Mouse (Mus musculus) left cerebral cortex, postnatal 4 days (tissue): Measurements from ENCODE around the gene Cdipt. TPM values are rescaled to one million over a fixed set of nuclear protein-coding genes. Genes with fewer than 3 reads are reported as not detected.

Experiments used
- DNase-seq: peaks from one replicate; pipeline ENCODE4 v3.0.0-alpha.2; 2022
- intact Hi-C: fragments of 180-260 bp; cut with DNase I; formaldehyde crosslinking; loops from one replicate; pipeline ENCODE4 v1.15.1; 2025
- total RNA-seq, 2 experiments: library from RNA; stranded (reverse); gene quantifications; 2 replicates each; pipeline ENCODE4 v1.2.3; 2021

Gene Cdipt
- 100 to 1,000 TPM in 1 of 2 experiments, 10 to 100 TPM in 1; 92.7 to 104 TPM for total RNA-seq

GRCm38 (mm10) chr7:126975893-126975949 is at the start of gene Cdipt:
TSS of gene Cdipt (plus strand) at chr7:126975914.
- no peak for DNase-seq
- intact Hi-C loops = no loop called here

- intact Hi-C loops = no loop called here
Observed at GRCm38 (mm10) chr7:126926299-126926698, 49.4 kb upstream of the Cdipt start.

GRCm38 (mm10) chr7:126928384-126929037 is 47.2 kb upstream of the Cdipt start, which contains the start of gene Kctd13:
TSS of gene Kctd13 (plus strand) at chr7:126928879.
- peak; percentile 93 for DNase-seq
- intact Hi-C loops = no loop called here

More at GRCm38 (mm10) chr7:126926299-126926698, 49.4 kb upstream of the Cdipt start:
- DNase-seq = no peak

GRCm38 (mm10) chr7:126929046-126929445 is 46.7 kb upstream of the Cdipt start:
- intact Hi-C loops = no loop called here

GRCm38 (mm10) chr7:126932652-126933051 is 43.1 kb upstream of the Cdipt start:
- intact Hi-C loops = no loop called here
- DNase-seq = no peak

More at GRCm38 (mm10) chr7:126929046-126929445, 46.7 kb upstream of the Cdipt start:
- no peak for DNase-seq

GRCm38 (mm10) chr7:126941171-126941570 is 34.5 kb upstream of the Cdipt start:
- no peak for DNase-seq
- intact Hi-C loops = loop anchor here (10.0 kb wide), 1 partner anchor 164 kb away; no protein-coding TSS in a partner anchor

- intact Hi-C loops = loop anchor here (10.0 kb wide), 1 partner anchor 163 kb away; no protein-coding TSS in a partner anchor
- DNase-seq = no peak
Observed at GRCm38 (mm10) chr7:126941801-126942200, 33.9 kb upstream of the Cdipt start.

- DNase-seq = peak; percentile 71
- intact Hi-C loops = loop anchor here (10.0 kb wide), 1 partner anchor 158 kb away; no protein-coding TSS in a partner anchor
Observed at GRCm38 (mm10) chr7:126946530-126946929, 29.2 kb upstream of the Cdipt start.

- intact Hi-C loops = loop anchor here (10.0 kb wide), 1 partner anchor 156 kb away; no protein-coding TSS in a partner anchor
- DNase-seq = no peak
Observed at GRCm38 (mm10) chr7:126948626-126949025, 27.1 kb upstream of the Cdipt start.

GRCm38 (mm10) chr7:126949403-126949792 is 26.3 kb upstream of the Cdipt start, which contains the start of gene Asphd1:
TSS of gene Asphd1 (minus strand) at chr7:126949582.
- intact Hi-C loops = loop anchor here (10.0 kb wide), 1 partner anchor 155 kb away; no protein-coding TSS in a partner anchor
- peak; percentile 71 for DNase-seq

GRCm38 (mm10) chr7:126949793-126950646 is 25.7 kb upstream of the Cdipt start, which contains the start of gene Sez6l2:
TSS of gene Sez6l2 (plus strand) at chr7:126950563.
- intact Hi-C loops = loop anchor here (10.0 kb wide), 1 partner anchor 155 kb away; no protein-coding TSS in a partner anchor
- DNase-seq = peak; percentile 86

GRCm38 (mm10) chr7:126950647-126951615 is 24.8 kb upstream of the Cdipt start:
- intact Hi-C loops = no loop called here
- DNase-seq = peak; percentile 56

- no peak for DNase-seq
- intact Hi-C loops = no loop called here
Observed at GRCm38 (mm10) chr7:126951741-126952140, 24.0 kb upstream of the Cdipt start.

GRCm38 (mm10) chr7:126952646-126953045 is 23.1 kb upstream of the Cdipt start:
- peak; percentile 38 for DNase-seq
- intact Hi-C loops = no loop called here

- intact Hi-C loops = no loop called here
- DNase-seq = no peak
Observed at GRCm38 (mm10) chr7:126955125-126955524, 20.6 kb upstream of the Cdipt start.

- intact Hi-C loops = no loop called here
- no peak for DNase-seq
Observed at GRCm38 (mm10) chr7:126959780-126960179, 15.9 kb upstream of the Cdipt start.

GRCm38 (mm10) chr7:126961095-126961494 is 14.6 kb upstream of the Cdipt start:
- DNase-seq = no peak
- intact Hi-C loops = no loop called here

GRCm38 (mm10) chr7:126961965-126962364 is 13.7 kb upstream of the Cdipt start:
- DNase-seq = no peak
- intact Hi-C loops = no loop called here

GRCm38 (mm10) chr7:126963548-126964286 is 12.0 kb upstream of the Cdipt start:
- DNase-seq = peak; percentile 34
- intact Hi-C loops = no loop called here

GRCm38 (mm10) chr7:126965568-126965967 is 10.1 kb upstream of the Cdipt start:
- peak; percentile 39 for DNase-seq
- intact Hi-C loops = no loop called here
